Mouse (Mus musculus): Measurements from ENCODE around the gene Lrrc59.

GRCm38 (mm10) chr11:94622162-94622561, 7.4 kb upstream of the Lrrc59 start:
- no peak for TF ChIP-seq EP300 (IDR thresholded peaks at IDR 0.05; ENCODE audit: low read depth)
- no peak for TF ChIP-seq CTCF (IDR thresholded peaks at IDR 0.05; ENCODE audit: low read depth)
